Mouse (Mus musculus): ENCODE data around the gene Nr2f6.
A peak's percentile ranks its signal among the peaks of the same experiment; 100 is the strongest.

The Nr2f6 gene

DNA sequence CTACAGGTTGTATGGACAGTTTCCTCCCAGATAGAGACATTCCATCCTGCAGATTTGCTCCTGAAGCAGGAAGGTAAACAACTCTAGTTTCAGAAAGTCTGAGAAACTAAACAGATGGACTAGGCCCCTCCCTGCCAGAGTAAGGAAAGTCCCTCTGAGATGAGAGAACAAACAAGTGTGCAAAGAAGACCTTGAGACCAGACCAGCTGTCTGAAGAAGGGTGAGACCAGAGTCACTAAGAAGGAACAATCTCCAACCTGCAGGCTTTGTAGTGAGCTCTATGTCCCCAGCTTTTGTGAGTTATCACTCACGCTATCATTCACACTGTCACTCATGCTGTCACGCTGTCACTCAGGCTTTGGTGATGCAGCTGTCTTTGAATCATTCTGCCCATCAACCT lies 9.9 kb upstream of the Nr2f6 start:
- DNase-seq (ENCODE audit: low read depth, low spot score) = no peak

DNA sequence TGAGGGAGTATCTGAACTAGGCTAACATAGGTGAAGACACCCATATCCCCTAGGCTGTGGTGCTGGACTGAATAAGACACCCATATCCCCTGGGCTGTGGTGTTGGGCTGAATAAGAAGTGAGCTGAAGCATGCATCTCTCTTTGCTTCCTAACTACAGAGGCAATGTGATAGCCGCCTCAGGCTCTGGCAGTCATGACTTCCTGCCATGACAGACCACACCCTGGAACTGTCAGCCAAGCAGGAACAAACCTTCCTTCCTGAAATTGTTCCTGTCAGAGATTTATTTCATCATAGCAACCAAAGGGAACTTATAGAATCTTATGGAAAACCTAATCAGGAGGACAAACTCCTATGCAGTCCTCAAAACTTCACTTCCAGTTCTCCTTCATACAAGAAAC lies 6.5 kb upstream of the Nr2f6 start:
- DNase-seq (ENCODE audit: low read depth, low spot score) = no peak

DNA sequence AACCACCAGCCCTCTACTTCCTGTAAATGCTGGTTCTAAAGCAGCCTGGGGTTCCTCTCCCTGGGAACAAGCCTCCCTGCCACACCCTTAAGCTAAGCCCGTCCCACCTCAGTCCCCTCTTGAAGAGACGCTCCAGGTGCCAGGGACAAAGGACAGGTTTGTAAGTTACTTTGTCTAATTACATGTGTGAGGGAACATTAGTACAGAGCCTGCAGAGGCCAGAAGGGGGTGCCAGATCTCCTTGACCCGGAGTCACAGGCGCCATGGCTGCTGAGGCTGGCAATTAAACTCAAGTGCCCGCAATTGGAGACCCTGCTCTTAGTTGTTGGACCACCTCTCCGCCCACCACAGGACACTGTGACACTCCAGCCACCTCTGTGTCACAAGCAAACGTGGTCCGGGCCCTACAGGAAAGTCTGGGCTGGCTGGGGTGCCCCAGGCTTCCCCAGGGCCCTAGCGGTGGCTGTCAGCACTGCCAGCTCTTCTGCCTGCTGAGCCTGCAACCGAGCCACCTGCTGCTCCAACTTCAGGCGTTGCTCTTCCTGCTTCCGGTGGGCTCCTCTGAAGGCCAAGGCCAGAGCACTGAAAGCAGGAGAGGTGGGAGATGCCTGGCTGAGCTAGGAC lies 3.6 kb upstream of the Nr2f6 start:
- no peak for DNase-seq (ENCODE audit: low read depth, low spot score)

DNA sequence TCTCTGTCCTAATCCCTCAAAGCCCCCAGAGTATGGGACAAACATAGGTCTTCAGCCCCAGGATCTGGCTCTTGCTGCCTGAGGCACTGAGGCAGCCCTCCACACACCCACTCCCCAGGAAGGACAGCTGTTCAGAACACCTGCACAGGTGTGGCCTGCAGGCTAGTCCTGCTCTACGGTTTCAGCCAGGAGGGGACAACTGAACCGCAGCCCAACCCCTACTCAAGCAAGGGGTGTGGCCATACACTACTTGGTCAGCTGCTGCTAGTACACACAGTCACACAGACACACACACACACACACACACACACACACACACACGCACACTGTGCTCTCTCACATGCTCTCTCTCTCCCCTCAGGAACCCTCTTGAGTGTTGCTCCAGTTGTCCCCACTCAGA lies 2.1 kb upstream of the Nr2f6 start:
- DNase-seq (ENCODE audit: low read depth, low spot score) = no peak

DNA sequence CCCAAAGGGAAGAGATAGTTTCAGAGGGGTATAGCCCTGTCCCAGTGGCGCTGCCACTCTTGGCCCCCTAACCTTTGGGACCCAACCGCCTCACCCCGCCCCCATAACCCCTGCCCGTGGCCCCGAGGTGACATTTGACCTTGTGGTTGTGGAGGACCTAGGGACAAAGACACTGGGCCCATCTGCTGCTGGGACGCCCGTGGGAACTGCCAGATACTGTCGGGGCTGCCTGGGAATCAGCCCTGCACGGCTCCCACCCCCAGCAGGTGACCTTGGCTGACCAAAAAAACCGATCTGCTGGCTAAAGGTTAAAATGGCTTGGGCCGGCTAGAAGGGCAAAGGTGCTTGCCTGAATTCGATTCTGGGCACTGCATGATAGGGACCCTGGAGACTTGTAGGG lies 1.6 kb upstream of the Nr2f6 start:
- no peak for DNase-seq (ENCODE audit: low read depth, low spot score)

DNA sequence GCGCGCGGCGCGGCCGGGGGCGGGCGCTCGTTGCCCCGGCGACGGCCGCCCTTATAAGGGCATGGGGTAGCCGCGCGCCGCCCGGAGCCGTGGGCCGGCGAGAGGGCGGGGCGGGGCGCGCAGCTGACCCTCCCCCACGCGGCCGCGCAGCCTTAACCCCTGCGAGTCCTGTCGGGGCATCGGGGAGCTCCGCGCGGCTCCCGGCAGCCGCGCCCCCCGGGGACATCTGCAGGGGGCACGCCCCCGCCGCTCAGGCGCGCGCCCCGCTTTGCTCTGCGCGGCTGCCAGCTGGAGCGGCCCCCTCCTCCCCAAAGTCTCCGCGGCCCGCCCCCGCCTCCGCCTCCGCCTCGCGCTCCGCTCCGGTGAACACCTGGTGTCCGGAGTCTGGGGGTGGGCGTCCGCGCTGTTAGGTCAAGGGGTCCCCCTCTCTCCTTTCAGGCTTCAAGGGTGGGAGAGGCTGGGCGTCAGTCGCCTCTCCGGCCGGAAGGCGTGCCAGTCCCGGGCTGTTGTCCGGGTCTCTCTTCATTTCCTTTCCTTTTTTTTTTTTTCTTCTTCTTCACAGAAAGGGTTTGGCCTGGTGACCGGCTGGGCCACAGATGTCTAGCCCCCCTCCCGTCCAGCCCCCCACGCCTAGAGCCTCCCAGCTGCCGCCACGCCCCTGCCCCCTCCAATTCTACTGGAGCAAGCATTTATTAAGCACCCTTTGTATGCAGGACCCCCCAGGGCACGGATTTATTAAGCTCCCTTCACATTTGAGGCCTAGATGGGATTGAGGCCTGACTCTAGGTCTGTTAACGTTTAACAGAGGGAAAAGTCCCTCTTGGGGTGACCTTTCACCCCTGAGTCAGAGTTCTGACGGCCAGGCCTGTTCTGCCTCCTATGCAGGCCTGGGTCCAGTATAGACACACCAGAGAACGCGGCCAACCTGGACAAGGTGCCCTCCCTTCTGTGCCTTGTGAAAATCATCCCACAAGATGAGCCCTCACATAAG lies 506 bp upstream of the Nr2f6 start:
- DNase-seq (ENCODE audit: low read depth, low spot score) = peak; percentile 91

DNA sequence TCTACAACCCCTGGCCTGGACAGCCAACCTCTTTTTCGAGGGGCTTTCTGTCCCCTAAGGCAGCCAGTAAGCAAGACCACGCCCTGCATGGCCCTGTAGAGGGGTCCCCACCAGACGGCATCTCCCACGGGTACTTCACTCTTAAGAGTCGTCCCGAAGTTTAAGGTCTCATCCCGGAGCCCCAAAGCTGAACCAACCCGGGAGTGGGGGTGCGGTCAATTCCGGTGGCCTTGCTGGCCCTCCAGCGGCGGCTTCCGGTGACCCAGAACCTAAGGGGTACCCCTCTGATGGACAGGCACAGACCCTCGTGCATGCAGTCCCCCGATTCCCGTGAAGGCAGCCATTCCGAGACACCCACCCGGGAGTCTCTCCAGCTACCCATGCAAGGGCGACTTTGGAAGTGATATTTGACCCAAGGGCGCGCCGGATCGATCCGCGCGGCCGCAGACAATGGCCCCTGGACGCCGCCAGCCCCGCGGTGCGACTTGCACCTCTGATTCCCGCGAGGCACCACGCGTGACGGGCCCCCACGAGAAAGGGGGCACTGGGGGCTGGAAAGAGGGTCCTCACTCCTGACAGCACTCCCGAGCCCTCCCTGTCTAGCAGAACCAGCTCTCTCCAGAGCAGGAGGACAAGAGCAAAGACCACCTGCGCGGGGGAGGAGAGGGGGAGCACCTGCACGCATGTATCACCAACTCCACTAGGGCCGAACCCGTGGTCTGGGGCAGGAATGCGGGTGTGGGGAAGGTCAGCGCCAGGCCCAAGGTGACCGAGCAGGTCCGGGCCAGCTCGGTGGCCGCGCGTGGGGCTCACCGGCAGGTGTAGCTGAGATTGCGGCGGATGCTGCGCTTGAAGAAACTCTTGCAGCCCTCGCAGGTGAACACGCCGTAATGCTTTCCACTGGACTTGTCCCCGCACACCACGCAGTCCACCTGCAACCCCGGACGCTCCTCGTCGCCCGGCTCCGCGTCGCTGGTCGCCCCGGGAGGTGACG lies 1.3 kb downstream of the Nr2f6 start:
- DNase-seq (ENCODE audit: low read depth, low spot score) = no peak

DNA sequence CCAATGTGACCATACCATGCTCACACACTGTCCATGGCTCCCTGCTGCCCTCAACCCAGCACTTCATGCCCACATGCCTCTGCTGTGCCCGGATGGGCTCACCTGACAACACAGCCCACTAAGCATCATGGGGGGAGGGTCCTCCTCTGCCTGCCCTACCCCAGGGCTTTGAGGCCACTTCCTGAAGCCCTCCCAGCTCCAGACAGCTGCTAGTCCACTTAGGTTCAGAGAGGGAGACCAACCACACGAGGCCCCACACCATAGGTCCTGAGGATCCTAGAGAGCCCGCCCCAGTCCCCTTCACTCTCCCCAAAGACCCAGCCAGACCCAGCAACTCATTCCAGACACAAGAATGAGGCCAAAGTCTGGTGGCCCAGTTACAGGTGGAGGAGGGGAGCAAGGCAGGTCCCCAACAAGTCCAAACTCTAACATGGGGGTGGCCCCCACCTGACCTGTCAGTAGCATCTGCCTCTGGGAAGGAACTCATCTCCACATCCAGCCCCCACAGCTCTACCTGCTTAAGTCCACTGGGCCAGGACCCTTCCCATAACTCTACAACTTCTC lies 2.2 kb downstream of the Nr2f6 start:
- no peak for DNase-seq (ENCODE audit: low read depth, low spot score)

DNA sequence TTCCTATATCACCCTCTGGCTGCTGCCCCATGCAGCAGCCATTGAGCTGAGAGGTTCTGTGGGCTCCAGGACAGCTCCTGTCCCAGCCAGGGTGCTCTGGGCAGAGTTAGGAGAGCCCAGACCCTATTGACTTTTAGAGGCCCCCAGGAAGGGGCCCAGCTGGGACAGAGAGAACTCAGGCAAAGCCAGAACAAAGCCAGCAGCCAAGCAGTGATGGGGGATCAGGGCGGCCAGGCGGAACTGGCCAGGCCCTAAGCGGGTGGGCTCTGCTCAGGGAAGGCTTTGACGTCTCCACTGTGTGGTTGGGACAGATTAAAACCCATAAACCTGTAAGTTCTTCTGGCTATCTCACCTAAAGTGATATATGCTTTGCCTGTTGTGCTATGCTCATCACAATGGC lies 2.8 kb downstream of the Nr2f6 start:
- DNase-seq (ENCODE audit: low read depth, low spot score) = no peak

DNA sequence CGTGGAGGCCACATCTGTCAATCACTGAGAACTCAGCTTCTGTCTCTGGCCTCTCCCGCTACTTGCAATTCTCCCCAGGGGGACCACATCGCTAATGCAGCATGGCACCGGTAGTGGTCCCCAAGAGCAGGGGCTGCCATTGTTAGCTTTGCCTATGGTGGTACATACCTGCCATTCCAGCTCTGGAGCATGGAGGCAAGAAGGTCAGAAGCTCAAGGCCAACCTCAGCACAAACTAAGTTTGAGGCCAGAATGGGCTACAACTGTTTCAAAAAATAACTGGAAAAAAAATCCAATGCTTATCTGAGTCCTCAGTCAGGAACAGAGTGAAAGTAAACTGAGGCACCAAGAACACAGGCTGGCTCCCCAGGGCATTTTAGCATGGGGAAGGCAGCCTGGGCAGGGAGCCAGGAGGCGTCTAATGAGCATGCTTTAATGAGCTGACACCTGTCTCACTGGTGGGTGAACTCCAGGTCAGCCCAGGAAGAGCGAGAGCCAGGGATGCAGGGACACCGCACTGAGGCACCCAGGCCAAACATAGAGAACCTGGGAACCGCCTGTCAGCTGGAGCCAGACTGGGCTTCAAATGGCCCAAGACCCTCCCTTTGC lies 5.2 kb downstream of the Nr2f6 start:
- no peak for DNase-seq (ENCODE audit: low read depth, low spot score)

DNA sequence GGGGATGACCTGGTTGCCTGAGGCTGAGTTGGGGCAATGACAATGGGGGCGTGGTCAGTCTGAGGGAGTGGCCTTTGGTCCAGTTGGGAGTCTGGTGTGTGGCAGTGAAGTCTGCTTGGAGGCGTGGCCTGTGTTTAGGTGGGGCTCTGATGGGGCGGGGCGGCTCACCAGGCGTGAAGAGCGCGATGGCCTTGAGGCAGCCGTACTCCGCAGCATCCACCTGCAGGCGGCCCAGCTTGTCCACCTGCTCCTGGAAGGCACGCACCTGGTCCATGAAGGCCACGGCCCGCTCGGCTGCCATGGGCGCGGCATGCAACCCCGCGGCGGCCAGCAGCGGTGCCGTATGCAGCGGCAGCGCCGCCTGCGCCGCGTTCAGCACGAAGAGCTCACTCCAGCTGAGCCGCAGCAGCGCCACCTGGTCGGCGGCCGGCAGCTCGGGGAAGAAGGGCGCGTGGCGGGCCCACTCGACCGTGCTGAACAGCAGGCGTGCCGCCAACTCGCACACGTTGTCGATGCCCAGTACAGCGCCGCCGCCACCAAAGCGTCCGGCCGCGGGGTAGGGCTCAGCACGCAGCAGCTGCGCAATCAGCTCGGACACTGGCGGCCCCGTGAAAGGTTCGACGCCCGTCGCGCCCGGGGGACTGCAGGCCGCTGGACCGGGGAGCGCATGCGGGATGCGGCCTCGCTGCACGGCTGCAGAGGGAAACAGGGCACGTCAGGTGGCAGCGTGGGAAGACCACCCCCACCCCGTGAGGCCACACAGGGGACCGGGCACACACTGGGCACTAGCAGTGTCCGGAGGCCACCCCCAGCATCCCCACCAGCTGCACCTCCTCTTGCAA lies 6.0 kb downstream of the Nr2f6 start:
- peak; percentile 65 for DNase-seq (ENCODE audit: low read depth, low spot score)

DNA sequence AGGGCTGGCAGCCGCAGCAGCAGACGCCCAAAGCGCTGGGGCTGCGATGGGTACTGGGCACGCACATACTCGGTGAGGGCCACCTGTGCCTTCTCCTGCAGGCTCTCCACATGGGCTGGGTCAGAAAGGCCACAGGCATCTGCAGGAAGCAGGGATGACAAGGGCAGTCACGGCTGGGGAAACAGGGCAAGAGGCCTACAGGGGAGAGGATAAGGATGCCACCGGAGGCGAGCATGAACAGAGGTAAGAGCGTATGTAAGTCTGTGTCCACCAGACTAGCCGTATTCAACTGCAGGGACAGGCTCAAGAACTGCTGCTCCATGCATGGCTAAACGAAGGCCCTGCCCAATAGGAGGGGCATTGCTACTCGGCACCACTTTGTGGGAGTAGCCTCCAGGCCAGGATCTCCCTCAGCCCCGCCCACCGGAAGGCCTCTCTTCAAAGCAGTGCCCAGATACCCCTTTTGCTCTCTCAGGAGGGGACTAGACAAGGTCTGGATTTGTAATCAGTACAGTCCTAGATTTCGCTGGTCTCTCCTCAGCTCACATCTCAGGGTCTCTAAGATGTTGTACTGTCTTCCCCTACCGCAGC lies 7.0 kb downstream of the Nr2f6 start:
- DNase-seq (ENCODE audit: low read depth, low spot score) = no peak

DNA sequence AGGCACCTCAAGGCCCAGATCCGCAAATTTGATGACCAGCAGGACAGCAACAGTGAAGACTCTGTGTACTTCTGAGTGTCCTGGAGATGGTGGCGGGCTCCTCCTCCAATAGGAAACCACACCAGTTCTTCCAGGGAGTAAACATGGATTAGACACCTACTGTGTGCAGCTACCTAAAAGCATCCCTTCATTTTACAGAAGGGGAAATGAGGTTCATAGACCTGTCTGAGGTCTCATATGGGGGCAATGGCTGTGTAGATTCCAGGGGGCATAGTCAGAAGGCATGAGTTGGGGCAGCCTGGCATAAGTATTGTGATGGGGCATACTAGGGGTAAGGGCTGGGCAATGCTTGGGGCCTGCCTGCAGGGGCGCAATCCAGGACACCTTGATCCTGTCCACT lies 8.8 kb downstream of the Nr2f6 start:
- no peak for DNase-seq (ENCODE audit: low read depth, low spot score)

DNA sequence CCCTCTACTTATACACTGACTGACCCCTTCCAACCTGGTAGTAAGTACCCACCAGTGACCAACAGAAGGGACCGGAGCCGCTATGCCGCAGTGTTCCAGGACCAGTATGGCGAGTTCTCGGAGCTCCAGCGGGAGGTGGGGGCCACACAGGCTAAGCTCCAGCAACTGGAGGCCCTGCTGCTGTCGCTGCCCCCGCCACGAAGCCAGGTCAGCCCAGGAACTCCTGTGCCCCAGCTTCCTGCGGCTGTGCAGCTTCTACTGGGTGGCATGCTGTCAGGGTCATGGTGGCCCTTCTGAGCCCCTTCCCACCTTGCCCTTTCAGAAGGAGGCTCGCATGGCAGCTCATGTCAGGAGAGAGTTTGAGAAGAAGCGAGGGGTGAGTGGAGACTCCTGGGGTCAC lies 9.3 kb downstream of the Nr2f6 start:
- DNase-seq (ENCODE audit: low read depth, low spot score) = no peak

DNA sequence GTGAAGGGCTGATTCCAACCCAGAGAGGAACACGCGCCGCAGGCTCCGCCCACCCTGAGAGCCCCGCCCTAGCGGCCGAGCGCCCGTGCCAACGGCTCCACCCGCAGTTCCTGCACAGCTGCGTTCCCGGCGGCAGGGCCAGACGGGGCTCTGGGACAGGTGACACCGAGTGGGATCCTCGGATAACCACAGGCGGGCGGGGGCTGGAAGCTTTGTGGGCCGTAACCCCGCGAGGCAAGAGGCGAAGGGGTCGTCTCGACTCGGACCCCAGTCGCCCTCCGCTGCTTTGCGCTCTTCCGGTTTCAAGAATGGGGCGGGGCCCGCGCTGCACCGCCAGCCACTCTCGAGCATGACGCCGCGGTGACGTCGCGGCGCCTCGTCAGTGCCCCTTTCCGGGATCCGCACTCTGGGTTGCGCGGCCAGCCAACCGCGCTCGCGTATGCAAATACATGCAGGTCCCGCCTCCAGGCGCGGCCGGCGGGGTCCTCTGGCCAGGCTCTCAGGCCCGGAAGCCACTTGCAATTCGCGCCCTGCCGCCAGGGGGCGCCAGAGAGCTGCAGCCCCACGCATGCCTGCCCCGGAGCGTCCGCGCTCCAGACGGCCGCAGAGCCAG lies 10.4 kb downstream of the Nr2f6 start, which contains the start of gene Ocel1:
TSS of gene Ocel1 (plus strand) at position 63 of the 613 bp plus-strand sequence.
- peak; percentile 99 for DNase-seq (ENCODE audit: low read depth, low spot score)

DNA sequence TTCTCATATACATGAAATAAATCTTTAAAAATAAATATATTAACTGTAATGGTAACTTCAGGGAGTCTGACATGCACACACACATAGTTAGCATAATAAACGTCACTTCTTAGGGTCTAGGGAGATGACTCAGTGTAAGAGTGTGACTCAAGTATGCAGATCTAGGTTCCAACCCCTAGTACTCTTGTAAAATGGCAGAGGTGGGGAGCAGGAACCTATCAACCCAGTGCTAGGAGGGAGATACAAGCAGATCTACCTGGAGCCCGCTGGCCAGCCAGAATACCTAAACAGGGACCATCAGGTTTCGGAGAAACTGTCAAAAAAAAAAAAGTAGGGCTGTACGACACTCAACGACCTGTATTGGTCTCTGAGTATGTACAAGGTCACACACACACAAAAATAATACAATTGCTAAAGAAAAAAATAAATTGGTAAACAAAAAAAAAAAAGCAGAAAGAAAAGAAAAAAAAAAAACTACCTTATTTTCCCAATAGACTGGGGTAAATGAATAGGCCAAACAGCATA lies 11.0 kb downstream of the Nr2f6 start:
- DNase-seq (ENCODE audit: low read depth, low spot score) = no peak

DNA sequence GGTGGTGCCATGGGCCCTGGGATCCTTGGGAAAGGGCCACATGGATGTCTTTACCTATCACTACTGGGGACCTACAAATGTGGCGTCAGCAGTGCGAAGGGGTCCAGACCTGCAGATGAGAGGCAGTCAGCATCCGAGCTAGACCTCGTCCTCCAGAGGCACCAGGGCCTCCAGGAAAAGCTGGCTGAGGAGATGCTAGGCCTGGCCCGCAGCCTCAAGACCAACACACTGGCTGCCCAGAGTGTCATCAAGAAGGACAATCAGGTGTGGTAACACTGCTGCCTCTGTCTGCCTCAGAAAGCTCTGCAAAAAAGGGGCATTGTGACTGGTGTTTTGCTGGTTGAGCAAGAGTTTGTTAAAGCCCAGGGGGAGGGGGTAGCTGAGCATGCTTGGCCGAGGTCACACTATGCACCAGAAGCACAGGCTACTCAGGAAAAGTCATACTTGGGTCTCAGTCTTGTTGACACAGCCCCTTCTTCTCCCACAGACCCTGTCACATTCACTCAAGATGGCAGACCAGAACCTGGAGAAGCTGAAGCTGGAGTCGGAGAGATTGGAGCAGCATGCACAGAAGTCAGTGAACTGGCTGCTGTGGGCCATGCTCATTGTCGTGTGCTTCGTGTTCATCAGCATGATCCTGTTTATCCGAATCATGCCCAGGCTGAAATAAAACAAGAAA lies 12.6 kb downstream of the Nr2f6 start:
- DNase-seq (ENCODE audit: low read depth, low spot score) = no peak

DNA sequence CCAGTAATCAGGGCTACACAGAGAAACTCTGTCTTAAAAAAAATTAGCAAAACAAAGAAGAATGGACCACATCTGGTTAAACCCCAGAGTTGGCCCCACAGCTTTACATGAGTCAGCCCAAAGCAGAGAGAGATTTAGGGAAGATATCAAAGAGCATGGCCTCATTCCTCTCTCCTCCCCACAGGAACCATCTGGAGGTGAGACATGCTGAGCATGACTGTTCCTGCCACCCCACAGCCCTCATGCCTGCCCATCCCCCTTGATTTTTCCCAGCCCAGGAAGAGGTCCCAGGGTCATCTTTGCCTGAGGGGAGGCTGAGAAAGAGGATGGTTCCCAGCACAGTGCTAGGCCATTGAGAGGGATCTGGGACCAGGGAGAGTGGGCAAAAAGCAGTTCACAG lies 13.4 kb downstream of the Nr2f6 start:
- DNase-seq (ENCODE audit: low read depth, low spot score) = no peak

Data from mesoderm, embryonic 11.5 days (tissue).